Mouse (Mus musculus): ENCODE results near the gene Adgrv1. TPM values are rescaled to one million over a fixed set of nuclear protein-coding genes. Genes with fewer than 3 reads are reported as not detected.
A peak's percentile ranks its signal among the peaks of the same experiment; 100 is the strongest.

The Adgrv1 gene
- polyA plus RNA-seq, 1 experiment from 2014 or later = 0.66 TPM

DNA sequence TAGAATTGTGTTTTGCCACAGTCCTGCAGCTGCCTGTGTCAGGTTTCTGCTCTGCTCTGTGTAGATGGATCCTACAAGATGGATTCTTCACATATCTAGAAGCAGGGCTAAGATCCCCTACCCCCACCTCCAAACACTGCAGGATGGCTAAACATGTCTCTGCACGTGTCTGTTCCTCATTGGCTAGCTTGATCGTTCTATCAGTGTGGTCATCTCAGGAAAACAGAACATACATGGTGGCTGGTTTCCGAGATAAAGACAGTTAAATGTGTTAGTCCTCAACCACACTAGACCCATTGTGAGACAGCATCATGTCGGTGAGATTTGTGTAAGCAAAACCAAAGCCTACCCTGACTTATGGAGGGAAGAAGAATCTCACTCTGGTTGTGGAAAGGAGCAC is 456.1 kb downstream of the Adgrv1 start:
- Histone ChIP-seq H3K27me3 (replicated peaks) (no peaks in the 10 kb centered on the region), H3K9me3 (no peaks in the 10 kb centered on the region), H3K4me2 (no peak overlapping the region), H3K4me3 (no peak overlapping the region), H3K27ac (replicated peaks) (no peak overlapping the region), H3K36me3 (no peaks in the 10 kb centered on the region), H3K9ac (no peak overlapping the region), H3K4me1 (peaks cover 5% of the 10 kb centered on the region)
- 67% methylated on average over 4 of the region's 4 CpGs for WGBS
- ATAC-seq (ENCODE audit: extremely low read depth, insufficient number of reproducible peaks, low FRiP score, low TSS enrichment) = no peak

- no peaks in the 10 kb centered on the region for H3K4me1 ChIP-seq
- H3K27me3 ChIP-seq (replicated peaks) = no peaks in the 10 kb centered on the region
- H3K9ac ChIP-seq = no peak overlapping the region
- no peak overlapping the region for H3K4me3 ChIP-seq
- no peak overlapping the region for H3K4me2 ChIP-seq
- WGBS = 84% methylated on average over 3 of the region's 3 CpGs
- no peak overlapping the region for H3K27ac ChIP-seq (replicated peaks)
- ATAC-seq (ENCODE audit: extremely low read depth, insufficient number of reproducible peaks, low FRiP score, low TSS enrichment) = no peak
- no peaks in the 10 kb centered on the region for H3K36me3 ChIP-seq
- H3K9me3 ChIP-seq = no peaks in the 10 kb centered on the region
These were observed 456.9 kb downstream of the Adgrv1 start for GRCm38 (mm10) chr13:81176071-81176470.

DNA sequence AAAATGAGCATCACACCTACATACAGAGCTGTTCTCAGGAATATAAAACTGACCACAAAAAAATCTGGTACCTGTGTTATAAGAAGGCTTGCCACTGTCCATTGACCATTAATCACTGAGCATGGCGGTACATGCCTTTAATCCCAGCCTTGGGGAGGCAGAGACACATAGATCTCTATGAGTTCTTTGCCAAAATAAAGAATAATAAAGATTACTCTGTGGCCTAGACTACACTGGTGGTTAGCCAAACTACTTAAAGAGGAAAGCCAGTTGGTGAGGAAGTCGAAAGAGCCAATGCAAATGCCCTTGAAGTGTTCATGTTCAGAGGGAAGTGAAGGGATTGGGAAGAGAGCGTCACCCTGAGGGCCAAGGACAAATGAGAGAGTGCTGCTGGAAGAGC is 461.8 kb downstream of the Adgrv1 start:
- 62% methylated on average over 3 of the region's 3 CpGs for WGBS
- H3K4me1 ChIP-seq = no peaks in the 10 kb centered on the region
- H3K4me3 ChIP-seq = no peak overlapping the region
- ATAC-seq (ENCODE audit: extremely low read depth, insufficient number of reproducible peaks, low FRiP score, low TSS enrichment) = no peak
- H3K27me3 ChIP-seq (replicated peaks) = no peaks in the 10 kb centered on the region
- no peak overlapping the region for H3K27ac ChIP-seq (replicated peaks)
- no peaks in the 10 kb centered on the region for H3K9me3 ChIP-seq
- H3K9ac ChIP-seq = no peak overlapping the region
- H3K4me2 ChIP-seq = no peak overlapping the region
- H3K36me3 ChIP-seq = no peaks in the 10 kb centered on the region

DNA sequence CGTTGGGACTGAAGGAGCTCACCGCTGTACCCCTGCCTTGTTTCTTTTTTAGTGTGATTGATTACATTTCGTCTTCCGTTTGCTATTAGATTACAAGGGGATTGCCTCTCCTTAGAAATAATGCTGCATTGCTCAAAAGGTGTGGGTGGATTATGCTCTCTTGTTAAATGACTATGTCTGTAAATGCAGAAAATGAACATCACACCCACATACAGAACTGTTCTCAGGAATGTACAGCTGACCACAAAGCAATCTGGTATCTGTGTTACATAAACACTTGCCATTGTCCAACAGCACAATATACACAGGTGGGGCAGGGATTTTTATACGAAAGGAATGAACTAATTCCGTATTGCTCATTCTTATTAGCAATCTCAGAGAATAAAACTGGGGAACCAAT is 465.5 kb downstream of the Adgrv1 start:
- no peak overlapping the region for H3K4me3 ChIP-seq
- ATAC-seq (ENCODE audit: extremely low read depth, insufficient number of reproducible peaks, low FRiP score, low TSS enrichment) = no peak
- H3K4me1 ChIP-seq = no peaks in the 10 kb centered on the region
- no peaks in the 10 kb centered on the region for H3K27me3 ChIP-seq (replicated peaks)
- H3K9me3 ChIP-seq = no peaks in the 10 kb centered on the region
- H3K27ac ChIP-seq (replicated peaks) = no peak overlapping the region
- no peak overlapping the region for H3K9ac ChIP-seq
- WGBS = 78% methylated on average over 6 of the region's 6 CpGs
- no peaks in the 10 kb centered on the region for H3K36me3 ChIP-seq
- H3K4me2 ChIP-seq = no peak overlapping the region

- no peak overlapping the region for H3K4me3 ChIP-seq
- ATAC-seq (ENCODE audit: extremely low read depth, insufficient number of reproducible peaks, low FRiP score, low TSS enrichment) = no peak
- 57% methylated on average over 2 of the region's 2 CpGs for whole genome bisulfite sequencing
- no peaks in the 10 kb centered on the region for H3K36me3 ChIP-seq
- no peak overlapping the region for H3K4me2 ChIP-seq
- H3K27ac ChIP-seq (replicated peaks) = no peak overlapping the region
- H3K27me3 ChIP-seq (replicated peaks) = no peaks in the 10 kb centered on the region
- no peak overlapping the region for H3K9ac ChIP-seq
- no peaks in the 10 kb centered on the region for H3K4me1 ChIP-seq
- no peaks in the 10 kb centered on the region for H3K9me3 ChIP-seq
These were observed 473.1 kb downstream of the Adgrv1 start for GRCm38 (mm10) chr13:81159808-81160207.

DNA sequence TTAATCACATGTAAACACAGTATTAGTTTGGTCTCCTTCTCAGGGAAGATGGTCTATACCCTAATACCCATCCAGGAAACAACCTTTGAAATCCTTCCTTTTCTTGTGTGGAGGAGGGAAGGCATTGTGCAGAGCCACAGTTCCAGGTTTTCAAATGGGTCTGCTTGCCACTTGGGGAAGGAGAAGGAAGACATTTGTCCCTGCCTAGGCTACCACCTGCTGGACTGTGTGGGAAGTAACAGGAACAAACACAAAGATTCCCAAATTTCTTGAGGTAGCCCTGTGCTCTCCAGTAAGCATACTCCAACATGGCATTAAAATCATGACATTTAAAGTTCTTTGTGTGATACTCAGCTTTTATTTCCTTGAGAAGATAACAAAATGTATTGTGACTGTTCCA is 477.6 kb downstream of the Adgrv1 start:
- no peaks in the 10 kb centered on the region for H3K4me1 ChIP-seq
- no peaks in the 10 kb centered on the region for H3K36me3 ChIP-seq
- peak; percentile 19; the same call in 1 of the 2 replicates for ATAC-seq (ENCODE audit: extremely low read depth, insufficient number of reproducible peaks, low FRiP score, low TSS enrichment)
- H3K27me3 ChIP-seq (replicated peaks) = no peaks in the 10 kb centered on the region
- no peaks in the 10 kb centered on the region for H3K9me3 ChIP-seq
- no peak overlapping the region for H3K4me2 ChIP-seq
- H3K4me3 ChIP-seq = no peak overlapping the region
- H3K27ac ChIP-seq (replicated peaks) = no peak overlapping the region
- no peak overlapping the region for H3K9ac ChIP-seq

DNA sequence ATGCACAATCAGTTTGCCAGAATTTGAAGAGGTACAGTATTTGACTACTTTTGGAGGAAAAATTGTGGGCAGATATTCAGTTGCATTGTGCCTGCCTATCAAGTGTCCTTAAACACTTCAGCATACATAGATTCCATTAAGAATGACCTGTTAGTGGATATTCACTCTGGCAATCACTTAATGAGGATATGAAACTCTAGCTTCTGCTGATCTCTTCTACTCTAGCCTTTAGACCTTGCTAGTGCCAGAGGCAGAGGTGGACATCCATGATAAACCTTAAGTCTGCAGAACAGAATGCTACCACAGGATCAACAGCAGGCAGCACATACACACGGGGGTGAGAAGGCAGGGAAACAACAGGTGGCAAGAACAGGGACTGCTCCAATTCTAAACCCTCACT is 488.5 kb downstream of the Adgrv1 start:
- Histone ChIP-seq H3K4me1 (0 out of 2 replicates have a peak, but pooled peaks cover 4% of the 10 kb centered on the region), H3K9me3 (no peaks in the 10 kb centered on the region), H3K27ac (replicated peaks) (no peak overlapping the region), H3K4me2 (no peak overlapping the region), H3K27me3 (replicated peaks) (no peaks in the 10 kb centered on the region), H3K36me3 (no peaks in the 10 kb centered on the region), H3K4me3 (no peak overlapping the region), H3K9ac (no peak overlapping the region)
- no peak for ATAC-seq (ENCODE audit: extremely low read depth, insufficient number of reproducible peaks, low FRiP score, low TSS enrichment)
- 63% methylated on average over 1 of the region's 1 CpGs for WGBS

DNA sequence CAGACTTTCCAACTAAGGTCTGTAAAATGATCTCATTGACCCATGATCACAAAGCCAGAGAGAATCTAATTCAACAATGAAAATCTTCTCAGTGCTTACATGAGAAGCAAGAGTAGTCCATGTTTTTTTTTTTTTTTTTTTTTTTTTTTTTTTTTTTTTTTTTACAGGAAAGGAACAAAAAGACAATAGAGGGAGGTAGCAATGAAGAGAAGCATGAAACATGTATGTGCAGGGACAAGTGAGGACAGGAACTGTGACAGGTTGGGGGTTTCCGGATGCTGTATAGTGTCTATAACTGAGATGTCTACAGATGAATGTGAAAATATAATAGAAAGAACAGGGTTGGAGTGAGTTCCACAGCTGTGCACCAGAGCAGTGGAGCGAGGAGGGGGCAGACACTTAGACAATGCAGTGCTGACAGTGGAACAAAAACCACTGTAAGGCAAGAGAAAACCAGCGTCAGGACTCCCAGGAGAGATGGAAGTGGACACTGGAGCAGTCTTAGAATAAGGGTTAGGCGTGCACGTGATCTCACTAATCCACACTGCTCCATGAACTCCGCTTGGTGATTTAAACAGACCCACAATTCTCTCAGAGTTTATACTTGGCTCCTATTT is 490.6 kb downstream of the Adgrv1 start:
- no peaks in the 10 kb centered on the region for H3K36me3 ChIP-seq
- H3K4me1 ChIP-seq = no peaks in the 10 kb centered on the region
- no peak for ATAC-seq (ENCODE audit: extremely low read depth, insufficient number of reproducible peaks, low FRiP score, low TSS enrichment)
- H3K9ac ChIP-seq = no peak overlapping the region
- H3K4me2 ChIP-seq = no peak overlapping the region
- WGBS = 74% methylated on average over 6 of the region's 6 CpGs
- H3K4me3 ChIP-seq = no peak overlapping the region
- no peak overlapping the region for H3K27ac ChIP-seq (replicated peaks)
- no peaks in the 10 kb centered on the region for H3K9me3 ChIP-seq
- H3K27me3 ChIP-seq (replicated peaks) = no peaks in the 10 kb centered on the region

- H3K4me2 ChIP-seq = peak overlapping the region; percentile 24
These were observed 496.1 kb downstream of the Adgrv1 start for GRCm38 (mm10) chr13:81136652-81137422.

DNA sequence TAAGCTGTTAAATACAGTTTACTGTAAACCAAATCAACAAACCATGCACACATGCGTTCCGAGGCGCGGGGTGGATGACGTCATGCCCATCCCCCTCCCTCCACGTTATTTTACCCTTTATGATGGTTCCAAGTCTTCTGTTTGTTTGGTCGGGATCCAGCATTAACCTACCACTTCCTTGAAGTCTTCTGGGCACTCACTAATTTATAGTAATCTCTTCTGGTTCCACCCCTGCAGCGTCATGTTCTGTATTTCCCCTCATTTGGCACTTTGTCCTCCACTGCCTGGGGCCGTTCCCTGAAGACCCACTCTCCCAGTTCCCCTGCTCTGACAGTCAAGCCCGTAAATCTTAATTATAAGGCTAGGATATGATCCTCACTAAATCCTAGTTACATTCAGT is 497.0 kb downstream of the Adgrv1 start:
- Histone ChIP-seq H3K9ac (no peak overlapping the region), H3K4me1 (peaks cover 60% of the 10 kb centered on the region), H3K4me3 (no peak overlapping the region), H3K27me3 (replicated peaks) (no peaks in the 10 kb centered on the region), H3K4me2 (no peak overlapping the region), H3K9me3 (no peaks in the 10 kb centered on the region), H3K36me3 (no peaks in the 10 kb centered on the region), H3K27ac (replicated peaks) (no peak overlapping the region)
- 77% methylated on average over 10 of the region's 10 CpGs for WGBS
- ATAC-seq (ENCODE audit: extremely low read depth, insufficient number of reproducible peaks, low FRiP score, low TSS enrichment) = no peak

More at GRCm38 (mm10) chr13:81136652-81137422, 496.1 kb downstream of the Adgrv1 start:
- H3K4me1 ChIP-seq = peaks cover 52% of the 10 kb centered on the region
- ATAC-seq (ENCODE audit: extremely low read depth, insufficient number of reproducible peaks, low FRiP score, low TSS enrichment) = 0 out of 2 replicates have a peak, but pooled peaks have one; percentile 26
- H3K9ac ChIP-seq = peak overlapping the region; percentile 28; the same call in 1 of the 2 replicates
- H3K4me3 ChIP-seq = no peak overlapping the region
- no peaks in the 10 kb centered on the region for H3K27me3 ChIP-seq (replicated peaks)
- peak overlapping the region; percentile 55 for H3K27ac ChIP-seq (replicated peaks)
- WGBS = 31% methylated on average over 11 of the region's 11 CpGs
- H3K9me3 ChIP-seq = no peaks in the 10 kb centered on the region
- no peaks in the 10 kb centered on the region for H3K36me3 ChIP-seq

DNA sequence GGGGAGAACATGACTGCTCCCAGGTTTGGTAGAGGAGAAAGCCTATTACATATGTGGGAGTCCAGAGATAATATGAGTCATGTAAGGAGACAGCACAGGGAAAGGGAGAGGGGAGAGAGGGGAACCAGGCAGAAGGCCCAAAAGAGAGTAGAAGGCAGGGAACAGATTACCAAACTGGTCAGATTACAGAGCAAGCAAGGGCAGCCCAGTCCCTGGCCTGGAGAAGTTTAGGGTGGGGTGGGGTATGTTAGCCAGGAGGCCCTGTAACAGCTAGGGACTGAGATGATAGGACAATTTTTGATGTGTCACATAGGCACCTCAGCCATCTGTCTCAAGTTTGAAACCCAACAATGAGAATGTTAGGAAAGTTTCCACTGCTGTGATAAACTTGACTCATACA is 498.5 kb downstream of the Adgrv1 start:
- Histone ChIP-seq H3K27me3 (replicated peaks) (no peaks in the 10 kb centered on the region), H3K4me1 (peaks cover 69% of the 10 kb centered on the region), H3K9me3 (no peaks in the 10 kb centered on the region), H3K27ac (replicated peaks) (0 out of 2 replicates have a peak overlapping the region, but pooled peaks have one; percentile 5), H3K9ac (no peak overlapping the region), H3K36me3 (no peaks in the 10 kb centered on the region), H3K4me3 (no peak overlapping the region), H3K4me2 (no peak overlapping the region)
- no peak for ATAC-seq (ENCODE audit: extremely low read depth, insufficient number of reproducible peaks, low FRiP score, low TSS enrichment)

GRCm38 (mm10) chr13:81133336-81133735 is 499.6 kb downstream of the Adgrv1 start:
- no peaks in the 10 kb centered on the region for H3K9me3 ChIP-seq
- no peak overlapping the region for H3K9ac ChIP-seq
- ATAC-seq (ENCODE audit: extremely low read depth, insufficient number of reproducible peaks, low FRiP score, low TSS enrichment) = no peak
- 78% methylated on average over 4 of the region's 4 CpGs for WGBS
- peaks cover 69% of the 10 kb centered on the region for H3K4me1 ChIP-seq
- no peak overlapping the region for H3K4me2 ChIP-seq
- peak overlapping the region; percentile 76; the same call in 1 of the 2 replicates for H3K27ac ChIP-seq (replicated peaks)
- no peak overlapping the region for H3K4me3 ChIP-seq
- H3K27me3 ChIP-seq (replicated peaks) = no peaks in the 10 kb centered on the region
- no peaks in the 10 kb centered on the region for H3K36me3 ChIP-seq

Data from heart, embryonic 13.5 days (tissue).